Mouse (Mus musculus) frontal cortex, postnatal 25 days (tissue): ENCODE measurements at regions not wholly inside any gene's neighbourhood (a gene's known extent, or its start where the extent isn't known, plus 50 kb on each side); places are given as distances from the start of the nearest gene placed in this dataset.

ENCODE experiments used
- DNase-seq, 2 experiments: peaks; one replicate each; pipeline ENCODE4 v3.0.0; 2022; ENCODE audit warnings: low spot score in 2 of 2

DNA sequence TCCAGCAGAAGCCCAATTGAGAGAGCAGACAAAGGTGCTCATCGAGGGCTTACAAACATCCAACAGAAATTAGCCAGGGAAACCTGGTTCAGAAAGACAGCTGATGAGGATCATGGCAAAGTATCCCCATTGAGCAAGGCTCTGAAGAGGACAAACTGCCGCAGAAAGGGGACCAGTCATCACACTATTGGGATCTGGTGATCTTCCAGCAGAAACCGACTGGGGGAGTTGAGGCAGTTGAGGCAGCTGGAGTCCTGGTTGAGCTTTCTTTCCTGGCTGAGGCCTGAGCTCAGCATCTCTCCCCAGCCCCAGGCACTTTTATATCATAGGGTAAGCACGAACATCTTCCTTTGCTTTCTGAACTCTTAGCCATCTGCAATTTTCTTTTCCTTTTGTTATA is 282.7 kb downstream of the Insig2 start:
- no peak for DNase-seq

DNA sequence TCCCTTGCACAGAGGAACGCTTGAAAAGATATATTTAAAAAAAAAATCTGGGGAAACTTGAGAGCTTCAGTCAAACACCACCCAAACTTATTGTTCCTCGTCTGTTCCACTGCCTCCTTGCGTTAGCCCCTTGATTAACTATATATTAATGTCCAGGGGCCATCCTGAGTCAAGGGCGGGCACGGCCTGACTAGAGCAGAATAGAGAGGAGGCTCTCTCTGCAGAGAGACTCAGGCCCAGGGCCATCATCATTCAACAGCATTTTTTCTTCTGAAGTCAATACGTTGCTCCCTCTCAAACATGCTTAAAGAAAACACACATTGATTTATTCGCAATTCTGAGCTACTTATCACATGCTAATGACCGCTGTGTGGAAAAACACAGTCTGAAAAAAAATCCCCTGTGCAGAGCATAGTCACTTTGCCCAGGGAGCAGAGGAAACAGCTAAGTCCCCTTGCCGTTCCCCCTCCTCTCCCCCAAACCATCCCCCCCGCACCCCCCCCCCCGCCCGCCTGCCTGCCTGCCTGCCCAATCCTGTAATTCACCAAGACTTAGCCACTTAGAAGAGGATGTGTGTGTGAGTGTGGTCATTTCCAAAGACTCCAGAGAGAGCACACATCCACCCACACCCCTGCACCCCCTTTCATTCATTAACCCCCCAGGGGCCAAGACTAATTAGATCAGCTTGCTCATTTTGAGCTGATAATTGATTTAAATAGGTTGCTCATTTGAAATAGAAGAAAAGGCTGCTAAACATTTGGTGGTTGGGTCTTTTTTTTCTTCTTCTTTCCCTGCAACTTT is 281.5 kb downstream of the Insig2 start:
- DNase-seq: no peak

DNA sequence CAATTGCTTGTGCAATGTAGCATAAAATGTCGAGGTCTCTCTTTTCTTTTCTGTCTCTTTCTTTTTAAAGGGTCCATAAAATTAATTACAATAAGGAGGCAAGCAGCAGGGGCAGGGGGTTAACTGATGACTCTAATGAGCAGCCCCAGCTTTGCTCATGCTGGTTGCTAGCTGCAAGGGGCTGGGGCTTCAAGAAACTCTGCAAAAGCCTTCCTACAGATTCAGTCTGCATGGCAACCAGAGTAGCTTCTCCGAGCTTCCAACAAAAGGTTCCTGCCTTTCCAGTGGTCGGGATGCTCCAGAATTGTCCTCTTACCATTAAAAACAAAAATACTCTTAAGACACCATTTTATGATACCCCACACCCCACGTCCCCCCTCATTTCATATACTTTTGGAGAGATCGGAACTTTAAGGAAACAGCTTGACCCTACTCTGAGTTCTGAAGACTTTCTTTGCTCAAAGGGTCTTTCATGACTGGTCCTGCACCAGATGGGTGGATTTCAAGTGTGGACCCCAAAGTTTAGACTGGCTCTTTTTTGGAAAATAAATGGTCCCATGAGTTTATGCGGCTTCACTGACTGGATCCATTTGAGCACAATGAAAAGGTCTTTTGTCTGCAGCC is 280.8 kb downstream of the Insig2 start:
- no peak for DNase-seq

DNA sequence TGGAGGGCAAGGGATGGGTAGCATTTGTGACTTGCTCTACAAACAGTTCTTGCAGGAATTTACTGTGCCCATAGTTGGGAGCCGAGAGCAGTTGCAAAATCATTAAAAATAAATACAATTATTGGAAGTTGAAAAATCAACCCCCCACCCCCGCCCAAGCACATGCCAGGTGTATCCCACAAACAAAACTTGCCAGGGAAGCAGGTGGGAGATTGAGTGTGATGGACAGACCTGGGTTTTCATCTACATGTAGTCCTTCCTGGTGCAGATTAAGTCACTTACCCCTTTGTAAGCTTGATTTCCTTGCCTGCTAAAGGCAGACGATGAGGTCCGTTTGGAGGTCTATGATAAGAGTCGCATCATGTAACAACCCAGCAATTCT is 280.3 kb downstream of the Insig2 start:
- DNase-seq: no peak

DNA sequence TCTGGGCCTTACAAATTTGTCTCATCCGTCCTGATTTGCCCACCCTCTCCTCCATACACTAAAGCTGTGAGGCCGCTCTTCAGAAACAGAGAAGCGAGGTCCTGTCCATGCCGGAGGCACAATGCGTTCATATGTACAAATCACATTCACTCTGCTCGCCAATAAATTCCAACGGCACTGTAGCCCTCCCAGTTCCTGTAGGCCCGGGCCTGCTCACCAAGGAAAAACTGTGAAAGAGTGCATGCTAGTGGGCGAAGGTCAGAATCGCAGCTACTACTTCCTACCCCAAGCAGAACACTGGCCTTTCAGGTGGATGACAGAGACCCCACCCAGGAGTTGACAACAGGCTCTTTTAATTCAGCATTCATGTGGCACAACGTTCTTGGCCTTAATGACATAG is 278.7 kb downstream of the Insig2 start:
- no peak for DNase-seq

DNA sequence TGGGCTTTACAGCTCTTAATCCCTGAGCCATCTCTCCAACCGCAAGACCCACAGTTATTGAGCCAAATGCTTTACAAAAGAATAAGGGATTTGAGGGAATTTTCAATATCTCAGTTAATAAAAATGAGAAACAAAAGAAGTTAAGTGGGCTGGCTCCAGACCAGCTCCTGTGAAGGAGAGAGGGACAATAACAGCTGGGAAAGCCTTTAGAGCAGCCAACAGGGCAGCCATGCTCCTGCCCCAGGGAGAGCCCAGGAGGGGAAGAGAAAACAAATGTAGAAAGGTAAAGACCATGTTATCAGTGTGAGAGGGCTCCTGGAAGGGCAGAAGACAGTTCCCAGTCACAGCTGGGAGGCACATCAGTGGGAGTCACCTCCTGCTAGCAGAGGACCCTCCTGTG is 257.8 kb downstream of the Insig2 start:
- no peak for DNase-seq

DNA sequence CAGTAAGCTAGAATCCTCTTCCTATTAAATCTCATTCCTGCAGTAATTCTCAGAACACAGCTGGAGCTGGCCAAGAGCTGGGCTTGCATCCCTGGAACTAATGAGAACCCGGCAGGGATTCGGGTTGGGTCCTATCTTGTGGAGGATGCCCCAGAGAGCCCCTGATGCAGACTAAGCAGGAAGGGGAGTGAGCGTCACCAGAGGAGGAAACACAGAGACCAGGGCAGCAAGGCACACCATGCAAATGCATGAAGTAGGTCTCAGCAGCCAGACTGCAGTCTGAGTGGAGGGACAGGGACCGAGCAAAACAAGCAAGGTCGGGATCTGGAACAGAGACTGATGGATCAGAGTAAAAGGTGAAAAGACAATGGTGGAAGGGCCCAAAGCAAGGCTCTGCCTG is 249.6 kb downstream of the Insig2 start:
- no peak for DNase-seq

DNA sequence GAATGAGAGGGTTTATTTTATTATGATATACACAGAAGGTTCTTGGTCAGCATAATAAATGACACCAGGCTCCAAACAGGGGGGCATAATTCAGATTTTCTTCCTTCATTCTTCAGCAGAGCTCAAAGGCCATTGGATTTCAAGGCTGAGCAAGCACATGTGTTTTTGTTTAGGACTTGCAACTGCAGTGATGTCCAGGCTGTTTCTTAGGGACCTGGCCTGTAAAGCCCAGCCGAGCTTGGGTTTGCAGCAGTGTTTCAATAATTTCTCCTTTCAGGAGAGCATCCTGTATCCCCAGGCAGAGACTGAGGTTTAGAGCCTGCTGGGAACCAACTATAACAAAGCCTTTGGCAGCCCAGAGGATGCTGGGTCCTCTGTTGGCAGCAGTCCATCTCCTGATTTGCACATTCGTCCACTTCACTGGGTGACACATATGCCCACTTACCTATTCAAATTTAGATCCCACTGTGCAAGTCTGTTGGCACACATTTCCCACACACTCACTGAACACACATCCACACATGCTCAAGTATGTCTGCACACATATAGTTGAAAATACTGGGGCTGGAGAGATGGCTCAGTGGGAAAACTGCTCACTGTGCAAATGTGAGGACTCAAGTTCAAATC is 247.2 kb downstream of the Insig2 start:
- DNase-seq: no peak

DNA sequence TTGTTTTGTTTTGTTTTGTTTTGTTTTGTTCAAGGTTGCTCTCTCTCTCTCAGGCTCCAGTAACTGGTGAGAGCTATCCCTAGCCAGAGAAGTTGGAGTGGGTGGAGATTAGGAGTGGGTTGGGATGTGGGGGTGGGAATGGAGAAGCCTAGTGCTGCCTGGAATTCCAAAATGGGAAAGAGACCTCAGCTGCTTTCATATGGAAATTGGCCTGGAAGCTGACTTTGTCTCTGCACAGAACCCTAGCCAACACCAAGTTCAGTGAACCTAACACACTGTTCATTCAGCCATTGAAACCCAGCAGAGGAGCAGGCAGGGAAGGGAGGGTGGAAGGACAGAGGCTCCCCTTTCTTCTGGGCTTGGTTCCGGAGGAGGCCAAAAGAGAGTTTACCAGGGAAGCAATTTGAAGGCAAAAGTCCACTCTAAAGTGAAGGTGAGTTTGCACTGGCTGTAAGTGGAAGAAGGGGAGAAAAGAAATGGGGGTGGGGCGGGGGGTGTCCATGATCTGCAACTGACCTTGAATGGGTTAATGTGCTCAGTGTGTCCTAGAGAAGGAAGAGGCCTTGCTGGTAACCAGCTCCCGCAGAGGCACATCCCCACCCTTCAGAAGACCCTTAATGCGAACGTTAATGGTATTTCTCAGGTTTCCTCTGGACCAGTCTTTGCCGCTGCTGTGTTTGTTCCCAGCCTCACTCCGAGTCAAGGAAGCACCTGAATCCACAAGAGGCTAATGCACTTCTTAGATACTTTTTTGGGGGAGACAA is 245.1 kb downstream of the Insig2 start:
- no peak for DNase-seq

DNA sequence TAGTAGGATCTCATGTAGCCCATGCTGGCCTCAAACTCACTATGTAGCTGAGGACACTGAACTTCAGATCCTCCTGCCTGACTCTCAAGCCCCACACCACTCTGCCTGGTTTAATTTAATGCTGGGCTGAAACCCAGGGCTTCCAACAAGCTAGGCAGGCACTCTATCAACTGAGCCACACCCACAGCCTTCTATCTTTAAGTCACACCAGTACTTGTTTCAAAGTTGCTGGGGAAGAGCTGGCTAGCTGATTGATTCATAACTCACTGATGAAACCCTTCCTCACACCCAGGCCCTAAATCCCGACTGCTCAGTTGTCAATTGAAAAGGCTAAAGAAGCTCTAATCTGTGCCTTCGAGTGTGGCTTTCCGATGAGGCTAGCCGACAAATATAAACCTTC is 241.8 kb downstream of the Insig2 start:
- DNase-seq: no peak

DNA sequence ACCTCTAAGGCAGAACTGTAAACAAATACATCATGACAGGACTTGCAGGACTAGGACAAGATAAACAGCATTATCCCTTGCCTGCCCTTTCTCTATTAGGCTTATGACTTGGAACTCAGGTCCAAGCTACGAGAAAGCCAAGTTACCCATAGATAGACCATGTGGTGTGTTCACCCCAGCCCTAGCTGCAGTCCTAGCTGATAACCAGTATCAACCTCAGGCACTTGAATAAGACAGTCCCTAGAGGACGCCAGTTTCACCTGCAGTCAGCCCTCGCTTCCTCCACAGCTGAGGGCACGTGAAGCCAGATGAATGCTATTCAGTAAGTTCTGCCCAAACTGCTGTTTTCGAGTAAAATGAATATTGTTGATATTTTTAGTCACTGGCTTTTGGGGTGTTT is 239.5 kb downstream of the Insig2 start:
- no peak for DNase-seq

DNA sequence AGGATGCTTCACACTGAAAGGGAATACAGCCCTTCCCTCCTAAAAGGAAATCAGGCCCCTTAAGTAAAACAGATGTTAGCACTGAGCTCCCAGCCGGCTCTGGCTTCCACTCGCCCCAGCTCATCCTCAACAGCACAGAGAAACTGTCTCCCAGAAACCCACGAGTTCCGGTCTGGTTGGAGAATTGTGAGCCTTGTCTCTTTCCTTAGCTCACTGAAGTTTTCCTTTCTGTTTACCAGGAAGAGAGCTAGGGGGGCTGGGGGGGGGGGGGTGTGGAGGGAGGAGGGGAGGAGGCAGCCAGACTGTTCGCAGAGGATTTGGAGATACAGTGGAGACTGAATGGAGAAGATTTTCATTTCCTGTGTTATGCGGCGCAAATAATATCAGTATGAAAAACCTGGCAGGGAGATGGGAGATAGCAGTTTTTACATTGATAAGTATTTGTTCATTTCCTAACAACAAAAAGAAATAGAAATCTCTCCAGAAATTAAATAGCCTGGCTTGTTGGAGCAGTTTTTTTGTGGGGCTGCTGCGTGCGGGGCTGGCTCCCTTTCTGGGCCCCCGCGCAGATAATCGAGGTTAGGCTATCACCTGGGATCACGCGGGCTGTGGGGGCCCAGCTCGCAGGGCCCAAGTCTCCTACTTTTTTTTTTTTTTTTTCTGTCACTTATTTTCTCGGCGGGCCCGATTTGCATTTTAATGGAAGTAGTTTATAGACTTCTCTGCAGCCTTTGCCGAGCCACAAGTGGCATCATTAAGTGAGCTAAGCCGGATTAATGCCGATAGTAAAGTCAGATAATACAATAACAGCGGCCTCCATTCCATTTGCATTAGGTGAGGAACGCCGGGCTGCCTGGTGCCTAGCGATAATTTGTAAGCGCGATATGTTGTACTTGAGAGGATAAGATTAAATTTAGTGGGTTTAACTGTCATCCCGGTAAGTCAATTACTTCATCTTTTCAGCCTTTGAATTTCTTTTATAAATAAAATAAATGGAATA is 235.5 kb downstream of the Insig2 start:
- no peak for DNase-seq

DNA sequence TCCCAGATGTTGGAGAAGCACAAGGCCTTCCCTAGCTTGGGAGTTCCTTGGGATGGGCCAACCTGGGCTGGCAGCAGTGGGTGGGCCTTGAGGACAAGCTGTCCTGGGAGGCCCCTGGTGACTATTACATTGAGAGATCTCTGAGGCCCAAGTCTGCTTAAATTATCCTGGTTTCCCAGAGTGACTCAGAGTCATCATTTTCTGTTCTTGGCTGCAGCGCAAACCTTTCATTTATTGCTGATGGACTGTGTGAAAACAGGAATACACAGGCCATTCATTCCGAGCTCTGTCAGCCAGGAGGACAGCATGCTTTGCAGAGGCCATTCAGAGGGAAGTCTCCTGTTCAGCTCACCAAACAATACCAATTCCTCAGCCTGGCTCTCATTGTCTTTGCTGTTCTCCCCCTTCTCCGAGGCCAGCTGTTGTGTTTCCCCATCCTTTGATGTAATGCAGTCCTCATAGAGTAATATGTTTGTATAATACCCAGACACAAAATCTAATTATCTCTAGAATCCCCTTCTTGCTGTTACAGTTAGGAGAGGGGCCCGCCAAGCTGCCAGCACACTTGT is 220.5 kb downstream of the Insig2 start:
- DNase-seq: no peak

DNA sequence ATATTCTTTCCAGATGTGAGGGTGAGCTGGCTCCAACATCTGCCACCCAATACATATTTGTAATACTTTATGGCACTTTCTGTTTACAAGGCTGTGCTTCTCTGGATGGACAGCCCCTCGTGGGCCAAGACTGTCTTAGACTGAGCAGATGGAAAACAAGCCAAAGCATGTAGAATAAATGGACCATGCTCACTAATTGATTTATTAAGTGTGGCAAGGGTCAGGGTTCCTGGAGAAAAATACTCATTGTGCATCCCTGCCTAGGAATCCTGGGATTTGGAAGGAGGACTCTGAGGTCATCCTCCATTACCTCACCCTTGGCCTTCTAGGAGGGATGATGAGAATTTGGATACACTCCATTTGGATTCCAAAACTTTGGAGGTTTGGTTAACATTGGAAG is 219.9 kb downstream of the Insig2 start:
- no peak for DNase-seq

DNA sequence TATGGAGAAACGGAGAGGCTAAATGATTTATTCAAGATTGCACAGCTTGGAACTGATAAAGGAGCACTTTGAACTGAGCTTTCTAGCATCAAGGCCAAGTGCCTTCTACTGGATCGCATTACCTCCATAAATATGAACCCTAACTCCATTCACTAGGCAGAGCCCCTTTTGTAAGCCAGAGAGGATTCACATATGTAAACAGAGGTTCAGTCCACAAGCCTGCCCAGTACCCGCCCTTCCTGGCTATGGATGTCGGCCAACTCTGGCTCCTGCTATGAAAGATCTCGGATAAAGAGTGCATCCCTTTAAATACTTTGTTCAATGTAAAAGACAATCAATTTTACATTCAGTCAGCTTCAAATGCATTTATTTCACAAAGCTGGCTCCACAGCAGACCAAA is 215.8 kb downstream of the Insig2 start:
- no peak for DNase-seq

DNA sequence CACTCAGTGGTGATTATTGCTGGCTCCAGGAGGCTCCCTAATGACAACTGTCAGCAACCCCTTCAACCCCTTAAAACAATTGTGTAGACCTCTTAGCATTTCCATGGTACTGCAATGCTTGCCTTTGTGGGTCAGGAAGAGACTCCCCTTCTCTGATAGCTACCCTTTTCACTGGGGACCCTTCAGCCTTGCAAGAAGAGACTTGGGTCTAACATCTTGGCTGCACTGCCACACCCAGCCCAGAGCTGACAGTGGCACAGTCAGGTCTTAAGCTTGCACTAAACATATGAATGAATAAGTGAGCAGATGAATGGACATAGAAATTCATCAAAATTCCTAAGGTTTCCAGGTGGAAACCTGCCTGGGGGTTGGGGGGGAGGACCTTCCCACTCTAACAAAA is 209.0 kb downstream of the Insig2 start:
- DNase-seq: no peak

DNA sequence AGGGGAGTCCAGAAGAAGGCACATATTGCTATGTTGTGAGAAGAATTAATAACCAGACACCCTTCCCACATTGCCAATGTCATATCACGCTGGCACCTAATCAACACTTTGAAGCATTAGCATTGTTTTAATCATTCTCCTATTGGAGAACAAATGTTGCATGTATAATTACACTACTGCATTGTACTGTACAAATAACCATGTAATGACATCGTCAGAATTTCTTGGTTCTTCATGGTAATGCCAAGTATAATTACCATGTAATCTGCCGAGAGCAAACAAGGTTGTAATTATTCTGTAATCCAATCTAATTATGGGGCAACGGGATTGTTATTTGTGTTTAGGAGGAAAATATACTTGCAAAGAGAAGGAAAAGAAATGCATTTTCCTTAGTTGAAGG is 196.1 kb downstream of the Insig2 start:
- no peak for DNase-seq

DNA sequence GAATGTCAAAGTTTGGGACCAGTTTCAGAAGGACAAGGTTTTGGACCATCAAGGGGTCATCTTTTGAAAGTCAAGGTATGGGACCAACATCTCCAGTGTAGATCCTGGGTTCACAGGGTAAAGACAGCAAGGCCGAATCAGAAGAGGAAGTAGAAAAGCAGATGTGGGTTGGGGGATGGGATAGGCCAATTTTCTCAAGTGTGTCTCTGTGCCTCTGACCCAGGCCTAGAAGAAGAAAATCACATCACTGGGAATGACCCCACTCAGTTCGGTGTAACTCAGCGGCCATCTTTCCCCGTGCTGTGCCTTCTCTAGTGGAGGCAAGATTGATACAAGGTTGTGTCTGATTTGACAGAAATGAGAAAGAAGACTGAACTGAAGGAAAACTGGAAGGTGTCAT is 195.5 kb downstream of the Insig2 start:
- no peak for DNase-seq

DNA sequence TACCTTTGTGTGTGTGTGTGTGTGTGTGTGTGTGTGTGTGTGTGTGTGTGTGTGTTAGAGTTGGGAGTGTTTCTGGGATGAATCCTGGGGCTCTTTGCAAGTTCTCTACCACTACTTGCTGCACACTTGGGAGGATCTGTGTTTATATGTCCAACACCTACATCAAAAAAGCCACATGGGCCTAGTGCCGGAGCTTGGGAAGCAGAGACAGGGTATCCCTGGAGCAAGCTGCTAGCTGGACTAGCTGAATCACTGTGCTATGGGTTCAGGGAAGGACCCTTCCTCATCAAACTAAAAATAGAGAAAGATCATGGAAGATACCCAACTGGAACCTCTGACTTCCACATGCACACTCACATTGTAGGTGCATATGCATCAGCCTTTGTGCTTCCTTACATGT is 187.4 kb downstream of the Insig2 start:
- DNase-seq: no peak

DNA sequence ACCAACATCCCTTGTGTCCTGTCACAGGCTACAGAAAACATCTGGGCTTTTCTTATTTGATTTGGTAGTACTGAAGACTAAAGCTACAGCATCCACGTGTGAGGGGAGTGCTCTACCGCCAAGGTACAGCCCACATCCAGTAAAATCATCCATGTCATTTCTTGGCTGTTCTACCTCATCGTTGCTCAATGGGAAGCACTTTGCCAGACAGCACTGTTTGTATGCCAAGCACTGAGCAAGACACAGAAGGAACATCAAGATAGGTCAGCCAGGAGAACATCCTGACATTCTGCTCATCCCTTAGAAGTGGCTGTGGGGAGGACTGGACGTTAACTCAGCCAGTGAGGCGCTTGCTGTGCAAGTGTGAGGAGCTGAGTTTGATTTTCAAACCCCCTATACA is 178.9 kb downstream of the Insig2 start:
- DNase-seq: no peak

DNA sequence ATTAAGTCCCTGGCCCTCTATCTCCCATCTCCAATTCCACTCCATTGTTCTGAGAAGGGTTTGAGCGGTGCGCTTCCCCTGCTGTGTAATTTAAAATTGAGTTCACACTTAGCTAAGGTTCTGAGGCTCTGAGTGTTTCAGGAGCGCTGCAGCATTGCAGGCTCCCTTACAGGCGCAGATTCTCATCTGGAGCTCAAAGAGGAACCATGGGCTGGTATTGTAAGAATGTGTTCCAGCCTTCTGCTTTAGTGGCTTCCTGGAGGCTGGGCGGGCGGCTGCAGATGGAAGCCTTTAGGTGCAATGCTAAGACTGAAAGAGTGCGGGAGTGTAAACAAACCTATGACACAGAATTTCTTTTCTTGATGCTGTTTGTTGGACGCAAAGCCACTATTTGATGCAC is 177.8 kb downstream of the Insig2 start:
- no peak for DNase-seq
